Mouse (Mus musculus) heart, postnatal 4 days (tissue): ENCODE data around the gene Spata25. TPM values are rescaled to one million over a fixed set of nuclear protein-coding genes. Genes with fewer than 3 reads are reported as not detected.

Experiments
- DNase-seq: peaks from one replicate; pipeline ENCODE4 v3.0.0; 2021
- total RNA-seq, 2 experiments: library from RNA; stranded (reverse); gene quantifications; 2 replicates each; pipeline ENCODE4 v1.2.3; 2021

Spata25 gene
- total RNA-seq, 2 experiments from 2014 or later = 0.92 to 1.9 TPM

- no peak for DNase-seq
Observed at GRCm38 (mm10) chr2:164779481-164780086, 48.8 kb downstream of the Spata25 start, which contains the start of gene Tnnc2. TSS of gene Tnnc2 (minus strand) at chr2:164779967.

- no peak for DNase-seq
Observed at GRCm38 (mm10) chr2:164778809-164779208, 49.5 kb downstream of the Spata25 start.

- no peak for DNase-seq
Observed at GRCm38 (mm10) chr2:164778015-164778287, 50.4 kb downstream of the Spata25 start.

GRCm38 (mm10) chr2:164777246-164778014 is 50.9 kb downstream of the Spata25 start:
- DNase-seq = no peak

GRCm38 (mm10) chr2:164776801-164777200 is 51.5 kb downstream of the Spata25 start:
- DNase-seq = no peak

Other genes starting within 250 kb of the Spata25 start
- gene Wfdc6a, start 243.1 kb downstream of the Spata25 start, total RNA-seq = not detected
- gene Eppin, start 234.9 kb downstream of the Spata25 start, total RNA-seq = not detected
- not detected for gene Wfdc6b, start 215.0 kb downstream of the Spata25 start, total RNA-seq
- not detected for gene Wfdc8, start 214.9 kb downstream of the Spata25 start, total RNA-seq
- gene Wfdc16, start 189.7 kb downstream of the Spata25 start, total RNA-seq = not detected
- not detected for gene Wfdc10, start 172.5 kb downstream of the Spata25 start, total RNA-seq
- gene Wfdc9, start 172.0 kb downstream of the Spata25 start, total RNA-seq = not detected
- not detected for gene Wfdc11, start 154.4 kb downstream of the Spata25 start, total RNA-seq
- not detected for gene Wfdc13, start 143.4 kb downstream of the Spata25 start, total RNA-seq
- gene Spint4, start 130.0 kb downstream of the Spata25 start, total RNA-seq = not detected
- not detected for gene Spint5, start 113.2 kb downstream of the Spata25 start, total RNA-seq
- under 1 TPM; 0.26 to 0.27 TPM for gene Wfdc3, start 82.6 kb downstream of the Spata25 start, total RNA-seq
- gene Dnttip1, start 82.6 kb downstream of the Spata25 start, total RNA-seq = 10 to 100 TPM; 41.2 to 42.0 TPM
- 100 to 1,000 TPM; 130 to 144 TPM for gene Ube2c, start 58.6 kb downstream of the Spata25 start, total RNA-seq
- 10 to 100 TPM in 1 of 2 experiments, not detected in 1; 10.8 TPM for gene Tnnc2, start 48.6 kb downstream of the Spata25 start, total RNA-seq
- gene Snx21, start 42.7 kb downstream of the Spata25 start, total RNA-seq = 10 to 100 TPM; 22.9 to 24.1 TPM
- 10 to 100 TPM; 13.1 to 13.5 TPM for gene Acot8, start 23.7 kb downstream of the Spata25 start, total RNA-seq
- gene Zswim3, start 23.4 kb downstream of the Spata25 start, total RNA-seq = 1 to 10 TPM; 1.8 to 2.3 TPM
- 1 to 10 TPM; 5.0 to 5.8 TPM for gene Zswim1, start 5.9 kb downstream of the Spata25 start, total RNA-seq
- 100 to 1,000 TPM; 101 to 104 TPM for gene Ctsa, start 4.3 kb upstream of the Spata25 start, total RNA-seq
- 10 to 100 TPM; 33.3 to 34.0 TPM for gene Neurl2, start 4.9 kb upstream of the Spata25 start, total RNA-seq
- 10 to 100 TPM; 13.2 to 20.5 TPM for gene Pltp, start 29.2 kb upstream of the Spata25 start, total RNA-seq
- 10 to 100 TPM; 47.0 to 48.2 TPM for gene Pcif1, start 50.8 kb upstream of the Spata25 start, total RNA-seq
- gene Zfp335, start 83.2 kb upstream of the Spata25 start, total RNA-seq = 10 to 100 TPM; 14.7 to 15.8 TPM
- under 1 TPM; 0.48 to 0.63 TPM for gene Mmp9, start 112.2 kb upstream of the Spata25 start, total RNA-seq
- 1 to 10 TPM in 1 of 2 experiments, under 1 TPM in 1; 0.90 to 1.1 TPM for gene Slc12a5, start 132.3 kb upstream of the Spata25 start, total RNA-seq
- 10 to 100 TPM; 29.1 to 30.2 TPM for gene Ncoa5, start 206.3 kb upstream of the Spata25 start, total RNA-seq
- gene Cd40, start 227.1 kb upstream of the Spata25 start, total RNA-seq = 1 to 10 TPM; 4.9 to 5.3 TPM